Mouse (Mus musculus) kidney, adult 18-20 months (tissue): ENCODE measurements at regions not wholly inside any gene's neighbourhood (a gene's known extent, or its start where the extent isn't known, plus 50 kb on each side); places are given as distances from the start of the nearest gene placed in this dataset.
"Not testable (repeated sequence)": the region's sequence is repeated elsewhere in the genome, so short reads cannot be mapped to it uniquely, and the experiment has no call there.

Experiments used
- DNase-seq: peaks from one replicate; pipeline ENCODE4 v3.0.0; 2021

DNA sequence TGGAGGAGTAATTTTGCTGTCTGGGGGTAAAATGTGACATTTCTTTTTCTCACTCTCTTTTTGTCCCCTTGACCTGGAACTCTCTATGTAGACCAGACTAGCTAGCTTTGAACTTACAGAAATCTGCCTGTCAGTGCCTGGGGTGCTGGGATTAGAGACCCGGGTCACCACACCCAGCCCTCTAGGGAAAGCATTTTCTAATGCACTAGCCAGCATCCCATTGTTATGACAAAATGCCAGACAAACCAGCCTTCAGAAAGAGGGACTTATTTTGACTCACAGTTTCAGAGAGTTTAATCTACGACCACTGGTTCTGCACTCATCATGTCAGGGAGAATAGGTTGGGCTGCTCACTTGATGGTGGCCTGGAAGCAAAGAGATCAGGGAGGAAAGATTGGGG lies 240.4 kb downstream of the Enc1 start:
- DNase-seq = no peak

DNA sequence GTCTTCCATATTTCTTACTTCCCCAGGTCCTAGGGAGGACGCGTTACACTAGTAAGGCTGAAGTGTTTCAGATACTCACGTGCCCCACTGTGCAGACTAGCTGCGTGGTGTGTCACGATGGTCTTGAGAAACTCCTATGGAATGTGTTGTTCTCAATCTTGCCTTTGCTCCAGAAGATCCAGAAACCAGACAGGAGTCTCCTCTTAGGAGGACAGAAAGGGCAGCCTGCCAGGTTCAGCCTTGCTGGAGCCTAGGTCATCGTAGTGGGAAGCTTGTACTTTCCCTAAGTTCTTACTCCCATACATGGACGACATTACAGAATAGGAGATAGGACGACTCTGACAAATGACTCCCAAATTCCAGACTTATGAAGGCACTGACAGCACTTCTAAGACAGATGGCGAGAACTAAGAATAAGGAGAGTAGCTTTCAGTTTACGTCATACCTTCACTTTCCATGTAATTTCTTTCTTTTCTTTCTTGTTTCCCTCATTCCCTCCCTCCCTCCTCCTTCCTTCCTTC lies 238.2 kb downstream of the Enc1 start:
- no peak for DNase-seq

- DNase-seq = no peak
Measured at GRCm38 (mm10) chr13:97473971-97474365, 233.1 kb downstream of the Enc1 start.

GRCm38 (mm10) chr13:97473256-97473970 lies 232.5 kb downstream of the Enc1 start:
- DNase-seq = no peak

- no peak for DNase-seq
Measured at GRCm38 (mm10) chr13:97469999-97470398, 229.1 kb downstream of the Enc1 start.

GRCm38 (mm10) chr13:97468874-97469593 lies 228.1 kb downstream of the Enc1 start:
- DNase-seq = no peak

DNA sequence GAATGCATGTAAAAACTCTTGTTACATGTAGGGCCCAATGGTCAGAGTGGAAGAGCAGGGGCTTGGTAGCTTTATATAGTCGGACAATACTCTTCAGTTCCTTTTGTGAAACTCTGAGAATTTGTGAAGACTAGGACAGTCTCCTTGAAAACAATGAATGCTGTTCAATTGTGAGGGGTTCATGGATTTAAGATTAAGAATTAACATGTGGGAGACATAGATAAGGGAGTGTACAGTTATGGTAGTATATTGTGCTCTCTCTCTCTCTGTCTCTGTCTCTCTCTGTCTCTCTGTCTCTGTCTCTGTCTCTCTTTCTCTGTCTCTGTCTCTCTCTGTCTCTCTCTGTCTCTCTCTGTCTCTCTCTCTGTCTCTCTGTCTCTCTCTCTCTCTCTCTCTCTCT lies 225.7 kb downstream of the Enc1 start:
- not testable (repeated sequence) for DNase-seq

GRCm38 (mm10) chr13:97463798-97464197 lies 222.9 kb downstream of the Enc1 start:
- no peak for DNase-seq

DNA sequence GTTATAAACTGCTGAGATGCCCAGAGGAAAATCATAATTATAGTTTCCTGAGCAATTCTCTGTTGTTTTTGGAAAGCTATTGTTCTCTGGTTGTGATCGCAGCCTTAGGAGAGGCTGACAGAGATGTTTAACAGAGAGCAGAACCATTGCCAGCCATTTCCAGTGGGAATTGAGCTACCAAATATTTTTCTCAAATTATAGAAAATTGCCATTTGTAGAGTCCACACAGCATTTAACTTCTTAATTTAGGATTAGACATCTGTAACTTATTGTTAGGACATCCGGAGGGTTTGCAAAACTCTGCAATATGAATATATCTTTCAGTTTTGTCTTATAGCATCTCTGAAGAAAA lies 222.0 kb downstream of the Enc1 start:
- no peak for DNase-seq

DNA sequence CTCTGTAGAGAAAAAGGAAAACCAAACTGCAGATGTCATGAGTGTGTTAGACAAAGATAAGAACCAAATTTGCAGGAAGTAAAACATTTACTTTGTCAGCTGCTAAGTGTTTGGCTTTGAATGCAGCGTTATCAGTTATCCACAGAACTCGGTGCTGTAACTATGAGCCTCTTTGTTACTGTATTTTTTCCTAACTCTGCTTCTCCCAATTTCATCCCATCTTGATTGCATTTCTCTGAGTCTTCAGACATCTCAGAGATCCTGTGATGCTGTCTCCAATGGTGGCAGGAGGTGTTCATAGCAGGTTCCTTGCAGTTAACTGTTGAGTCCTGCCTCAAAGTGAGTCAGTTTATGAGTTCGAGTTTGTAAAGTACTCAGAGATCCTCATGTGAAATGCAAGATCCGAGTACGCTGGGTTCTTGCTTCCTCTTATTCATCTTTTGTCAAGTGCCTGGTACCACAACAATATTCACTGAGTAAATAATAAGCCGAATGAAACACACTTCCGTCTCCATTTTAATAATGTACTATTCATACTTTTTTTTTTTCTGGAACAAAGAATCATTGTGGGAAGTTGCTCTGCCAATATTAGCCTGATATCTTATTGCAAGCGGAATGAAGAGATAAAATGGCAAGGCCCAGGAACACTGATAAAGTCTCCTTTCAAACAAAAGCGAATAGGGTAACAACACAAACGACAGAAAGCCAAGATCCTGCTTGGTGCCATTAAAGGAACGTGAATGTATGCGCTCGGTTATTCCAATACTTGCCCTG lies 221.4 kb downstream of the Enc1 start:
- no peak for DNase-seq

DNA sequence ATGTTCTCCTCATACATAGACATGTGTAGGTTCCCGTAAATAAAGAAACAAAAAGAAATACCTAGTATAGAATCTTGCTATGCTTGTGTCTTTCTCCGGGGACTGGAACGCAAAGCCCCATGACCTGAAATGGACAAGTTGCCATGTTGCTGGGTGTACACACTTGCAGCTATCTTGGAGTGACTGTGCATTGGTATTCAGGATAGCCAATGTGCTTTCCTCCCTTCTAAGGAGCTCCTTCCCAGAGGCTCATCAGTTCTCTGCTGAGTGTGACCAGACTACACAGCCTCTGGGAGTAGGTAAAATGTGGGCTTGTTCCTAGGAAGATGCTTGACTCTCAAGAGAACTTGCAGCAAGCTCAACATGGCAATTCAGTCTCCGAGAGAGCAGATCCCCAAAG lies 220.3 kb downstream of the Enc1 start:
- no peak for DNase-seq

DNA sequence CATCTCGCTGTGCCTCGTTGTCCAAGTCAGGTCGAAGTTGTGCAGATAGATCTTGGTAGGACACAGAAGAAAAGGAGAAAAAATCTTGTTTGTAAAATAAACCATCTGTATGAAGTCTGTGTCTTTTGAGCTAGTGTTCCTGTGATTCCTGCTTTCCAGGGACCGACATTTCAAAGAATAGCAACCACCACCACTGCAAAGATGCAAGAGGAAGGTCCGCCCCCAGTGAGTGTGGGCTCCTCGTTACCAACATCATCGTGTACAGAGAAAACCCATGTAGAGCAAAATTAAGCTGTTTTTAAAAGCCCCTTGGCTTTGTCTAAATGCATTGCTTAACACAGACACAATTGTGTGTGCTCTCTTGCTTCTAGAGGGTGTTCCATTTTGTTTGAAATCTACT lies 218.2 kb downstream of the Enc1 start:
- DNase-seq = no peak

DNA sequence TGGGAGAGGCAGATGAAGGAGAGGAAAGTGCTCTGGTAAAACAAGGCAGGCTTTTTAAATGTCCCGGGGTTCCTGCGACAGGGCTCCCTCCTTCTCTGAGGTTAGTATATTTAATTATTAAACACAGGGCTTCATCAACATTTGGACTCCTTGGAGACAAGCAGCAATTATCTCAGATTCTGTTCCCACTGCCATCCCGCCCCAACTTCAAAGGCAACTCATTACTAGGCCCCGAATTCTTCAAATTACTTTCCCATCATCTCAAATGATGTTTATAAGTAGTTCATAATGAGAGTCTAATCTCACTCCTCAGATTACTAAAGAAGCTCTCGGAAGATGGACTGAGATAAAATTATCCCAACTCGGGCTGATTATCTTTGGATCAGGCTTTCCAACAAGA lies 215.1 kb downstream of the Enc1 start:
- no peak for DNase-seq

DNA sequence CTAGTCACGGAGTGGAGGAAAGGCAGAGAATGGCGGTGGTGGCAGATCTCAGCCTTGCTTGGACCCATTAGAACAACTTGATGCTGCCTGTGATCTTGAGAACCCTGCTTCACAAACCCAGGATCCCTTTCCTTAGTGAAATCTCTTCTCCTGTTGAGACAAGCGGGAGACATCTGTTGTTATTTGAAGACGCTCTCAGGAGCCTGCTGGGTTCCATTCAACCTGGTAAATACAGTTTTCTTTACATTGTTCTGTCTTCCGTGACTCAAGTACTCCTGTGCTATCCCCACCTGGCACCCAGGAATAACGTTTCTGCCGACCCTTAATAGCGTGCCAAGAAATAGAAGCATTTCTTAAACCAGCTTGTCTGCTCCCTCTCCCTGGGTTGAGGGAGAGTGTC lies 213.8 kb downstream of the Enc1 start:
- DNase-seq = no peak

- no peak for DNase-seq
Measured at GRCm38 (mm10) chr13:97453469-97453868, 212.6 kb downstream of the Enc1 start.

DNA sequence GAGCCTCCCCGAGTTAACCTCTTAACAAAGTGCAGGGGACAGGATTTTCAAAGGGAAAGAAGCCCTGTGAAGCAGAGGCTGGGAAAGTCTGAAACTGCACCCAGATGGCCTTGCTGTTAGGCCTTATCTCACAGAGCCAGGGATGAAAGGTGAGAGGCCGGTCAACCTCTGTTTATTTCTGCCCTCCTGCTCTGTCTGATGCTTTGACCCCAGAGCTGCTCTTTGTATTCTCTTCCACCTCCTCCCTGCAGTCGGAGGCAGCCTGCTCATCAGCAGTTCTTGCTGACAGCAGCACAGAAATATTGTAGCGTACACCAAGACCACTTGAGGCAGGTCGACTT lies 212.2 kb downstream of the Enc1 start:
- DNase-seq = no peak

DNA sequence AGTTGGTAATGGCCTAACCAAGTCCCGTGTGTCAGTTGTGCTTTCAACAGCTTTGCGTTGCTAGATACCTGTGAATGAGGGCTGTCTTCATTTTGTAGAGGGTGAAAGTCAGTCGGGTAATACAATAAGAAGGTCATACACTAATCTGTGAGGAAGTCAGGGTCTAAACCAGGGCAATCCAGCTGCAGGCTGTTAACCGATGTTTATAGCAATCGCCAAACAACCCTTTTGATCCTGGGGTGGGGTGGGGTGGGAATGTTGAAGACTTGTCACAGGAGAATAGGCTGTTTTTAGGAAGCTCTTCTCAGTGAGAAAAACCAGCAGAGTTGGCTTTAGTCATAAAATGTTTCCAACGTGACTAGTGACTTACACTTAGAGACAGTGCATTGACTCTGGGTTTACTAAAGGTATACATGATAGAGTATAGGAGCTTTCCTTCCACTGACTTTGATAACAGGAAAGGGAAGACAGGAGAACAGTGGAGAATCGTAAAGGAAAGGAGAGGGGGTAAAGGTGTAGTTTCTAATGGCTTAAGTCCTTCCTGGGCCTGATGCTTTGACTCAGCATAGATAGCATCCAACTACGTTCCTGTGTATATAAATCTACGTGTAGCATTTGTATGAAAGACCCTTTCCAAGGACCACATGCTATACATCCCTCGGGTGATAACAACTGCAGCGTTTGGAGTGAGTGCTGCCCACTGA lies 211.6 kb downstream of the Enc1 start:
- no peak for DNase-seq

- no peak for DNase-seq
Measured at GRCm38 (mm10) chr13:97451276-97451675, 210.4 kb downstream of the Enc1 start.

GRCm38 (mm10) chr13:97448123-97448522 lies 207.2 kb downstream of the Enc1 start:
- no peak for DNase-seq

- no peak for DNase-seq
Measured at GRCm38 (mm10) chr13:97443731-97444428, 203.0 kb downstream of the Enc1 start.

DNA sequence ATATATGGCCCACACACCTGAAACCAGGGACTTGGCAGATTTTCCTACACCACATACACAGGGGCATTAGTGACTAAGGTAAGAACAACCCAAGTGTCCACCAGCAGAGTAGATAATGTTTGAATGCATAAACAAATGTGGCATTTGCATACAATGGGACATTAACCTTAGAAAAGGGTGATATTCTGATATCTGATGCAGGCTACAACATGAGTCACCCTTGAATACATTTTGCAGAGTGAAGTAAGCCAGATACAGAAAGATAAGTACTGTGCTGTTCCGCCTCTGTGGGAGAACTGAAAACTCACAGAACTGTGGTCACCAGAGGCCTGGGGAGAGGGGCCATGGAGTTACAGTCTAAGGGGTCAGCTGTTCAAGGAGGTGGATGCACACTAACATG lies 201.9 kb downstream of the Enc1 start:
- no peak for DNase-seq

DNA sequence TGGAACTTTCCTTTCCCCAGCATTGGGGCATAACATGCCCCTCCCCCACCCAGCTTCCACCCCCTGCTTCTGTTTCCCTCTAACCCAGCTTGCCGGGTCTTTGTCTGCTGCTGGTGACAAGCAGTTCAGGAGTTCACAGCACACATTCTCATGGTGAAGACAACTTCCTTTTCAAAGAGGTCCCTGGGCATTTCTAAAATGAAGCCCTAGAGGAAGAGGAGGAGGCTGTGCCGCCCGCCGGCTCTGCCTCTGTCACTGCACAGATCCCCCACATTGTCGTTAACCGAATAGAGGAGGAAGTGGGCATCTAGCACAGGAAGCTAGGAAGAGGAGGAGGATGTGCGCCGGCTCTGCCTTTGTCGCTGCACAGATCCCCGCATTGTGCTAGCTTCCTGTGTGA lies 201.4 kb downstream of the Enc1 start:
- no peak for DNase-seq

- DNase-seq = no peak
Measured at GRCm38 (mm10) chr13:97441803-97442202, 200.9 kb downstream of the Enc1 start.
